Mouse (Mus musculus): ENCODE measurements around the gene Fgf9.

- TF ChIP-seq POLR2A (IDR thresholded peaks at IDR 0.05; ENCODE audit: control insufficient read depth, low read depth, low read length) (no peak), CTCF (IDR thresholded peaks at IDR 0.05; ENCODE audit: control insufficient read depth, insufficient read depth, insufficient replicate concordance, low read depth, low read length) (no peak)
Measured at GRCm38 (mm10) chr14:58067586-58067985, 2.8 kb upstream of the Fgf9 start.

All from testis, adult 2 months (tissue).